Mouse (Mus musculus) kidney, adult 2 months (tissue): ENCODE results near the gene Pbx3.

Source experiments
- CTCF ChIP-seq: fragments of 200-500 bp; conservative IDR thresholded peaks from 2 replicates; pipeline ENCODE4 v1.5.1; 2011; ENCODE audit warnings: low read depth, mild to moderate bottlenecking, control low read depth, low read length, moderate library complexity, mixed read lengths; ENCODE audit not compliant: insufficient read depth, insufficient read length
- POLR2A ChIP-seq: fragments of 200-500 bp; IDR thresholded peaks from one replicate; pipeline ENCODE4 v1.6.1; 2011; ENCODE audit warnings: low read depth, low read length, control low read depth

DNA sequence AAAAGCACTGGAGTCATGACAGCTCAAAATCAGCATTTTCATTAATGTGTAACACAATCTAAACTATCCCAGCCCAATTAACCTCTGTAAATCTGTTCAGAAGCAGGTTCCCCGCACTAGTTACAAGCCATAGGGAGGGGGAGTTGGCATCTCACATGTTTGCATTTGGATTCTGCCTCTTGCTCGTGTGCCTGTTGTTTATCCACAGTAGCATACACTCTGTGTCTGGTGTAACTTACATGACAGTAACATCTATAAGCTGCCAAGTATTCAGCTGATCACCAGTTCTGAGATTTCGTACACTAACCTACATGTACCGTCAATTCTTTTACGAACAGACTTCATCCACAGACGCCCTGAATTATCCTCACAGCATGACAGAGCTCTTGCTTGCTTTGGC is 147.5 kb downstream of the Pbx3 start:
- TF ChIP-seq POLR2A (no peak), CTCF (no peak)
